Mouse (Mus musculus): ENCODE measurements around the gene Ankmy2. TPM values are rescaled to one million over a fixed set of nuclear protein-coding genes. Genes with fewer than 3 reads are reported as not detected.

The Ankmy2 gene
- polyA plus RNA-seq, 1 experiment from 2014 or later, result 28.6 TPM

DNA sequence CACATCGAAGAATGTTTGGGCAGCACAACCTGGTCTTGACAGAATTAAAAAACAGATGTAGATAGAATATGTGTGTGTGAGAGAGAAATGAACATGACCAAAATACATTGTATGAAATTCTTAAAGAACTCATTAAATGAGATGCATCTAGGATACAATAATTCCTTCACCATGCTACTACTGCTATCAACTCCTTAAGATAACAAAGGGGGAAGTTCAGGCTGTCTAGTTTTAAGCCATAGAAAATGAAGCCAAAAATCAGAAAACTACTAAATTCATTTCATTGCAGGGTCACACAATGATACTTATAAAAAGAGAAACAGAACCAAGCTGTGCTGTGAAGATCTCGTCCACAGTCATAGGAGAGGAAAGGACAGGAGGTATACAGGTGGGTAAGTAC is 24.7 kb upstream of the Ankmy2 start:
- no peaks in the 10 kb centered on the region for H3K9me3 ChIP-seq (replicated peaks; ENCODE audit: control insufficient read depth, low read length)
- H3K27me3 ChIP-seq (ENCODE audit: control insufficient read depth, insufficient read depth, low read length), result no peaks in the 10 kb centered on the region
- no peak overlapping the region for H3K9ac ChIP-seq (ENCODE audit: low read depth, low read length)
- no peak overlapping the region for H3K4me2 ChIP-seq
- peaks cover 11% of the 10 kb centered on the region for H3K36me3 ChIP-seq (ENCODE audit: control insufficient read depth, insufficient read depth, low read length)
- 90% methylated on average over 2 of the region's 2 CpGs for WGBS (ENCODE audit: insufficient replicate concordance)
- ATAC-seq (replicated peaks; ENCODE audit: insufficient number of reproducible peaks, low FRiP score, low TSS enrichment), result no peak
- H3K4me3 ChIP-seq (ENCODE audit: low read depth, low read length), result no peak overlapping the region
- 0 out of 2 replicates have a peak, but pooled peaks cover 4% of the 10 kb centered on the region for H3K4me1 ChIP-seq (ENCODE audit: control insufficient read depth, insufficient read depth, low read length)
- no peak overlapping the region for H3K27ac ChIP-seq (ENCODE audit: low read depth, low read length)

DNA sequence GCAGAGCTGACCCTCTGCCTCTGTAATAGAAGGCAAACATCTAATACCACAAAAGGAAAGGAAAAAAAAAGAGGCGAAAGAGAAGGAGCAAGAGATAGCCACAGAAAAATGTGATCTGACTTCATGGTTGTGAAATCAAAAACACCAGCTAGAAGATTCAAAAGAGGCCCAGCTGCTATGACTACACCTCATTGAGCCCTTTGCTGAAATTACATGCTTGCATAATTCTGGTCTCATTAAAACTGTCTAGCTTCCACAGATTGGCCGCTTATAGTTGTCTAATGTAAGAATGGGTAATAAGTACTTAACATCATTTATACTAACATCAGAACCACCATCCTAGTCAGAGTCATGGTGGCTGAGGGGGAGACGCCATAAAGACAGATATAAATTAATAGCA is 24.2 kb upstream of the Ankmy2 start:
- Histone ChIP-seq H3K27me3 (ENCODE audit: control insufficient read depth, insufficient read depth, low read length) (no peaks in the 10 kb centered on the region), H3K36me3 (ENCODE audit: control insufficient read depth, insufficient read depth, low read length) (peaks cover 11% of the 10 kb centered on the region), H3K4me3 (ENCODE audit: low read depth, low read length) (no peak overlapping the region), H3K4me1 (ENCODE audit: control insufficient read depth, insufficient read depth, low read length) (0 out of 2 replicates have a peak, but pooled peaks cover 4% of the 10 kb centered on the region), H3K27ac (ENCODE audit: low read depth, low read length) (no peak overlapping the region), H3K4me2 (no peak overlapping the region), H3K9ac (ENCODE audit: low read depth, low read length) (no peak overlapping the region), H3K9me3 (replicated peaks; ENCODE audit: control insufficient read depth, low read length) (no peaks in the 10 kb centered on the region)
- WGBS (ENCODE audit: insufficient replicate concordance), result 93% methylated on average over 3 of the region's 3 CpGs
- ATAC-seq (replicated peaks; ENCODE audit: insufficient number of reproducible peaks, low FRiP score, low TSS enrichment), result no peak

- WGBS (ENCODE audit: insufficient replicate concordance), result 83% methylated on average over 5 of the region's 5 CpGs
- no peak overlapping the region for H3K4me2 ChIP-seq
- 0 out of 2 replicates have a peak, but pooled peaks cover 4% of the 10 kb centered on the region for H3K4me1 ChIP-seq (ENCODE audit: control insufficient read depth, insufficient read depth, low read length)
- no peak overlapping the region for H3K4me3 ChIP-seq (ENCODE audit: low read depth, low read length)
- no peaks in the 10 kb centered on the region for H3K9me3 ChIP-seq (replicated peaks; ENCODE audit: control insufficient read depth, low read length)
- no peak for ATAC-seq (replicated peaks; ENCODE audit: insufficient number of reproducible peaks, low FRiP score, low TSS enrichment)
- H3K36me3 ChIP-seq (ENCODE audit: control insufficient read depth, insufficient read depth, low read length), result peaks cover 11% of the 10 kb centered on the region
- H3K27me3 ChIP-seq (ENCODE audit: control insufficient read depth, insufficient read depth, low read length), result no peaks in the 10 kb centered on the region
- no peak overlapping the region for H3K9ac ChIP-seq (ENCODE audit: low read depth, low read length)
- no peak overlapping the region for H3K27ac ChIP-seq (ENCODE audit: low read depth, low read length)
Observed at GRCm38 (mm10) chr12:36133547-36133946, 23.4 kb upstream of the Ankmy2 start.

DNA sequence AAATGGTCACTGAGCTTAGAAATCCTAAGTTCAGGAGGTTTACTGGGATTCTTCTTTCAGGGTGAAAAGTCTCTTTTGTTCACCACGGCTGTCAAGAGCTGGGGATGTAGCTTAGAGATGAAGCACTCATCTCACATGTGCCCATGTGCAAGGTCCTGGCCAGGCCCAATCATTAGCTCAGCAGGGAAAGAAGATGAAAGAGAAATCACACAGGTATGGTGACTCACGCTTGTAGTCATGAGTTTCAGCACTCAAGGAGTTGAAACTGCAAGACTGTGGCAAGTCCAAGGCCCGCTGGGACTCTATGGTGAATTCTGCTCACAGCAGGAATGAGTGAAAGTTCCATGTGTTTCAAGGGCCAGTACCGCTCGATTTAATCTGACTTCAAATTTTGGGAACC is 22.8 kb upstream of the Ankmy2 start:
- no peak overlapping the region for H3K4me3 ChIP-seq (ENCODE audit: low read depth, low read length)
- H3K27me3 ChIP-seq (ENCODE audit: control insufficient read depth, insufficient read depth, low read length), result no peaks in the 10 kb centered on the region
- ATAC-seq (replicated peaks; ENCODE audit: insufficient number of reproducible peaks, low FRiP score, low TSS enrichment), result no peak
- no peak overlapping the region for H3K27ac ChIP-seq (ENCODE audit: low read depth, low read length)
- H3K4me1 ChIP-seq (ENCODE audit: control insufficient read depth, insufficient read depth, low read length), result 0 out of 2 replicates have a peak, but pooled peaks cover 4% of the 10 kb centered on the region
- 89% methylated on average over 5 of the region's 5 CpGs for WGBS (ENCODE audit: insufficient replicate concordance)
- no peak overlapping the region for H3K4me2 ChIP-seq
- no peak overlapping the region for H3K9ac ChIP-seq (ENCODE audit: low read depth, low read length)
- H3K36me3 ChIP-seq (ENCODE audit: control insufficient read depth, insufficient read depth, low read length), result peaks cover 10% of the 10 kb centered on the region
- H3K9me3 ChIP-seq (replicated peaks; ENCODE audit: control insufficient read depth, low read length), result no peaks in the 10 kb centered on the region

DNA sequence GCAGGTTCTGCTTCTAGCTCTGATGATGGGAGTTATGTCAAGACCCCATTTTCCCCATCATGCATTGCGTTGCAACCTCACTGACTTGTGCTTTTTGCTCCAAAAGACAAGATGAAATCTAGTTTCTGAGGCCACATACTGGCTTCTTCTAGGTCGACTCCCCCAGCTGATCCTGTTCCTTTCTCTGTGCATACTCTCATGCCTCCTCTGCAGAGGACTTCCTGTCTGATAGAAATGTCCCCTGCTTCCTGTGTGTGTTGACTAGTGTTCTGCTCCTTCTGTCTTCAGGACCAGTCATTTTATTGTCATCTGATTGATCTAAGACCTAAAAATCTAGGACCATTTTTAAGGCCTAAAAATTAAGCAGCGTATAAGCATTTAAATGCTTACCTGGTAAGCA is 21.5 kb upstream of the Ankmy2 start:
- no peaks in the 10 kb centered on the region for H3K9me3 ChIP-seq (replicated peaks; ENCODE audit: control insufficient read depth, low read length)
- H3K36me3 ChIP-seq (ENCODE audit: control insufficient read depth, insufficient read depth, low read length), result peaks cover 6% of the 10 kb centered on the region
- no peak overlapping the region for H3K9ac ChIP-seq (ENCODE audit: low read depth, low read length)
- no peak for ATAC-seq (replicated peaks; ENCODE audit: insufficient number of reproducible peaks, low FRiP score, low TSS enrichment)
- H3K27me3 ChIP-seq (ENCODE audit: control insufficient read depth, insufficient read depth, low read length), result no peaks in the 10 kb centered on the region
- no peak overlapping the region for H3K4me2 ChIP-seq
- H3K27ac ChIP-seq (ENCODE audit: low read depth, low read length), result no peak overlapping the region
- no peak overlapping the region for H3K4me3 ChIP-seq (ENCODE audit: low read depth, low read length)
- H3K4me1 ChIP-seq (ENCODE audit: control insufficient read depth, insufficient read depth, low read length), result 0 out of 2 replicates have a peak, but pooled peaks cover 4% of the 10 kb centered on the region
- 79% methylated on average over 3 of the region's 3 CpGs for WGBS (ENCODE audit: insufficient replicate concordance)

GRCm38 (mm10) chr12:36136285-36136684 is 20.6 kb upstream of the Ankmy2 start:
- WGBS (ENCODE audit: insufficient replicate concordance), result 88% methylated on average over 8 of the region's 8 CpGs
- H3K36me3 ChIP-seq (ENCODE audit: control insufficient read depth, insufficient read depth, low read length), result peaks cover 8% of the 10 kb centered on the region
- 0 out of 2 replicates have a peak, but pooled peaks cover 4% of the 10 kb centered on the region for H3K4me1 ChIP-seq (ENCODE audit: control insufficient read depth, insufficient read depth, low read length)
- no peak overlapping the region for H3K9ac ChIP-seq (ENCODE audit: low read depth, low read length)
- H3K27me3 ChIP-seq (ENCODE audit: control insufficient read depth, insufficient read depth, low read length), result no peaks in the 10 kb centered on the region
- H3K9me3 ChIP-seq (replicated peaks; ENCODE audit: control insufficient read depth, low read length), result no peaks in the 10 kb centered on the region
- H3K4me2 ChIP-seq, result no peak overlapping the region
- H3K27ac ChIP-seq (ENCODE audit: low read depth, low read length), result no peak overlapping the region
- no peak overlapping the region for H3K4me3 ChIP-seq (ENCODE audit: low read depth, low read length)
- ATAC-seq (replicated peaks; ENCODE audit: insufficient number of reproducible peaks, low FRiP score, low TSS enrichment), result no peak

- ATAC-seq (replicated peaks; ENCODE audit: insufficient number of reproducible peaks, low FRiP score, low TSS enrichment), result peak; percentile 75
- no peaks in the 10 kb centered on the region for H3K9me3 ChIP-seq (replicated peaks; ENCODE audit: control insufficient read depth, low read length)
- WGBS (ENCODE audit: insufficient replicate concordance), result 48% methylated on average over 4 of the region's 4 CpGs
- H3K27me3 ChIP-seq (ENCODE audit: control insufficient read depth, insufficient read depth, low read length), result no peaks in the 10 kb centered on the region
- peaks cover 2% of the 10 kb centered on the region for H3K36me3 ChIP-seq (ENCODE audit: control insufficient read depth, insufficient read depth, low read length)
- peak overlapping the region; percentile 75 for H3K27ac ChIP-seq (ENCODE audit: low read depth, low read length)
- H3K4me2 ChIP-seq, result peak overlapping the region; percentile 5
- H3K4me1 ChIP-seq (ENCODE audit: control insufficient read depth, insufficient read depth, low read length), result 0 out of 2 replicates have a peak, but pooled peaks cover 4% of the 10 kb centered on the region
- no peak overlapping the region for H3K4me3 ChIP-seq (ENCODE audit: low read depth, low read length)
- no peak overlapping the region for H3K9ac ChIP-seq (ENCODE audit: low read depth, low read length)
Observed at GRCm38 (mm10) chr12:36137192-36137591, 19.7 kb upstream of the Ankmy2 start.

DNA sequence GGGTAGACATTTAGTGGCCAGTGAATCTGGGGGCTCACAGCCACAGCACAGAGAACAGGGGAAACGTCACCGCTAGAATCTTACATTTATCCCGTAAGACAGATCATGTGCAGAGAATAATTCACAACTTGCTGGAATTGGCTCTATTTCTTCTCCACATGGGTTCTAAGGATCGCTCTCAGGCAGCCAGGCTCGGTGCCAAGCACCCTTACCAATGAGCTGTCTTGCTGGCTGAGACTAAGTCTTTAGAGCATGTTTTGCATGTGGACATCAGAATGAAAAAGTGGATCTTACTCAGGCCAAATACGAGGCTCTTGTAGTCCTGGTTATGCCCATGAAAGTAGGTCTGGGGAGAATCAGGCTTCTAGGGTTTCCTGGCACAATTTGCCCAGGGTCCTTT is 16.5 kb upstream of the Ankmy2 start:
- WGBS (ENCODE audit: insufficient replicate concordance), result 92% methylated on average over 6 of the region's 6 CpGs
- H3K4me1 ChIP-seq (ENCODE audit: control insufficient read depth, insufficient read depth, low read length), result no peaks in the 10 kb centered on the region
- no peak overlapping the region for H3K4me3 ChIP-seq (ENCODE audit: low read depth, low read length)
- no peak overlapping the region for H3K4me2 ChIP-seq
- H3K27ac ChIP-seq (ENCODE audit: low read depth, low read length), result no peak overlapping the region
- no peak overlapping the region for H3K9ac ChIP-seq (ENCODE audit: low read depth, low read length)
- H3K9me3 ChIP-seq (replicated peaks; ENCODE audit: control insufficient read depth, low read length), result no peaks in the 10 kb centered on the region
- peaks cover 2% of the 10 kb centered on the region; the same call in 1 of the 2 replicates for H3K36me3 ChIP-seq (ENCODE audit: control insufficient read depth, insufficient read depth, low read length)
- H3K27me3 ChIP-seq (ENCODE audit: control insufficient read depth, insufficient read depth, low read length), result no peaks in the 10 kb centered on the region
- no peak for ATAC-seq (replicated peaks; ENCODE audit: insufficient number of reproducible peaks, low FRiP score, low TSS enrichment)

GRCm38 (mm10) chr12:36146230-36147011 is 10.5 kb upstream of the Ankmy2 start:
- no peaks in the 10 kb centered on the region for H3K9me3 ChIP-seq (replicated peaks; ENCODE audit: control insufficient read depth, low read length)
- H3K4me3 ChIP-seq (ENCODE audit: low read depth, low read length), result no peak overlapping the region
- no peak overlapping the region for H3K27ac ChIP-seq (ENCODE audit: low read depth, low read length)
- peaks cover 16% of the 10 kb centered on the region; the same call in 1 of the 2 replicates for H3K4me1 ChIP-seq (ENCODE audit: control insufficient read depth, insufficient read depth, low read length)
- H3K27me3 ChIP-seq (ENCODE audit: control insufficient read depth, insufficient read depth, low read length), result no peaks in the 10 kb centered on the region
- no peaks in the 10 kb centered on the region for H3K36me3 ChIP-seq (ENCODE audit: control insufficient read depth, insufficient read depth, low read length)
- WGBS (ENCODE audit: insufficient replicate concordance), result 92% methylated on average over 3 of the region's 3 CpGs
- H3K4me2 ChIP-seq, result no peak overlapping the region
- ATAC-seq (replicated peaks; ENCODE audit: insufficient number of reproducible peaks, low FRiP score, low TSS enrichment), result no peak
- H3K9ac ChIP-seq (ENCODE audit: low read depth, low read length), result no peak overlapping the region
